Mouse (Mus musculus) MEL (cell line): Measurements from ENCODE around the gene Map3k6.

Experiments
- CTCF ChIP-seq, 3 experiments: IDR thresholded peaks in 2 of 3; conservative IDR thresholded peaks in 1 of 3; 2 replicates each; pipeline ENCODE4 v1.5.1; 2011 to 2012; ENCODE audit warnings: low read length in 3 of 3, low read depth in 2 of 3, mild to moderate bottlenecking in 2 of 3, improper control_type of control experiment in 1 of 3, inconsistent platforms in 1 of 3, mixed read lengths in 1 of 3, moderate library complexity in 1 of 3; ENCODE audit not compliant: control insufficient read depth in 1 of 3, insufficient read depth in 1 of 3, poor library complexity in 1 of 3, severe bottlenecking in 1 of 3
- EP300 ChIP-seq, 2 experiments: IDR thresholded peaks; 2 replicates each; pipeline ENCODE4 v1.6.1; 2011; ENCODE audit warnings: improper control_type of control experiment in 2 of 2, low read length in 2 of 2, low read depth in 1 of 2, mild to moderate bottlenecking in 1 of 2
- MAFK ChIP-seq: IDR thresholded peaks from 2 replicates; pipeline ENCODE4 v1.6.1; 2011; ENCODE audit warnings: low read depth, mild to moderate bottlenecking, low read length, improper control_type of control experiment, borderline replicate concordance
- NELFE ChIP-seq: IDR thresholded peaks from 2 replicates; pipeline ENCODE4 v1.6.1; 2011; ENCODE audit warnings: low read depth, low read length, improper control_type of control experiment
- POLR2A ChIP-seq, 2 experiments: IDR thresholded peaks; 2 replicates each; pipeline ENCODE4 v1.6.1; 2011 to 2012; ENCODE audit warnings: low read length in 2 of 2, mild to moderate bottlenecking in 2 of 2, control low read depth in 1 of 2, improper control_type of control experiment in 1 of 2, low read depth in 1 of 2, moderate library complexity in 1 of 2; ENCODE audit not compliant: control insufficient read depth in 1 of 2, insufficient read depth in 1 of 2, poor library complexity in 1 of 2
- SIN3A ChIP-seq: IDR thresholded peaks from 2 replicates; pipeline ENCODE4 v1.6.1; 2012; ENCODE audit warnings: low read length, improper control_type of control experiment, inconsistent platforms
- UBTF ChIP-seq: IDR thresholded peaks from 2 replicates; pipeline ENCODE4 v1.6.1; 2012; ENCODE audit warnings: low read depth, mild to moderate bottlenecking, inconsistent platforms, low read length, improper control_type of control experiment, moderate library complexity, borderline replicate concordance; ENCODE audit not compliant: insufficient read depth

- TF ChIP-seq EP300 (IDR thresholded peaks at IDR 0.05; ENCODE audit: low read depth in 1 of 2, low read length in 2 of 2) = peak; percentile 56 to 66
- no peak for TF ChIP-seq POLR2A (IDR thresholded peaks at IDR 0.05; ENCODE audit: control insufficient read depth in 1 of 2, insufficient read depth in 1 of 2, low read depth in 1 of 2, low read length in 2 of 2, poor library complexity in 1 of 2)
- TF ChIP-seq UBTF = no peak
- TF ChIP-seq NELFE = no peak
- peak; percentile 51 to 86 (median 82) for TF ChIP-seq CTCF (IDR thresholded peaks at IDR 0.05 in 2 of 3, conservative IDR thresholded peaks at IDR 0.05 in 1 of 3; ENCODE audit: control insufficient read depth in 1 of 3, insufficient read depth in 1 of 3, low read depth in 2 of 3, low read length in 3 of 3, poor library complexity in 1 of 3, severe bottlenecking in 1 of 3)
- no peak for TF ChIP-seq MAFK
- TF ChIP-seq SIN3A = peak; percentile 44; the same call in 1 of the 2 replicates
Observed at GRCm38 (mm10) chr4:133233285-133233976, 7.2 kb upstream of the Map3k6 start.
